Mouse (Mus musculus): ENCODE data around the gene Mgrn1. TPM values are rescaled to one million over a fixed set of nuclear protein-coding genes. Genes with fewer than 3 reads are reported as not detected.

Gene Mgrn1
- total and polyA plus RNA-seq, 3 experiments = 8.4 to 25.0 TPM; not detected in 1

GRCm38 (mm10) chr16:4979755-4980380 is 93.8 kb downstream of the Mgrn1 start (continued):
- TF ChIP-seq ELF1 (IDR thresholded peaks at IDR 0.05; ENCODE audit: low read depth, low read length) = no peak
- no peak for TF ChIP-seq ZMIZ1 (IDR thresholded peaks at IDR 0.05; ENCODE audit: low read depth, low read length)
- TF ChIP-seq TAL1 (IDR thresholded peaks at IDR 0.05; ENCODE audit: low read length) = no peak
- no peak for TF ChIP-seq MYC (IDR thresholded peaks at IDR 0.05; ENCODE audit: low read depth, low read length)
- TF ChIP-seq GABPA (IDR thresholded peaks at IDR 0.05; ENCODE audit: low read depth, low read length) = no peak
- no peak for TF ChIP-seq MAFK (IDR thresholded peaks at IDR 0.05; ENCODE audit: borderline replicate concordance, low read depth, low read length)
- TF ChIP-seq MYB (IDR thresholded peaks at IDR 0.05; ENCODE audit: low read depth, low read length) = no peak
- no peak for TF ChIP-seq GATA1 (IDR thresholded peaks at IDR 0.05; ENCODE audit: low read depth, low read length)
- no peak for TF ChIP-seq USF2 (IDR thresholded peaks at IDR 0.05; ENCODE audit: borderline replicate concordance in 1 of 2, insufficient read depth in 1 of 2, low read depth in 1 of 2, low read length in 2 of 2)
- peak; percentile 92 for TF ChIP-seq SMC3 (IDR thresholded peaks at IDR 0.05; ENCODE audit: low read depth, low read length)
- TF ChIP-seq CHD1 (IDR thresholded peaks at IDR 0.05; ENCODE audit: low read depth, low read length) = no peak

GRCm38 (mm10) chr16:4984717-4985116 is 98.7 kb downstream of the Mgrn1 start:
- Histone ChIP-seq H3K4me3 (ENCODE audit: control insufficient read depth in 1 of 2, insufficient read depth in 1 of 2, low read depth in 2 of 2, low read length in 2 of 2) (no peak overlapping the region), H3K36me3 (ENCODE audit: control insufficient read depth in 1 of 2, insufficient read depth in 2 of 2, low read length in 2 of 2) (no peaks in the 10 kb centered on the region), H3K9ac (ENCODE audit: control insufficient read depth, low read depth, low read length, poor library complexity, severe bottlenecking) (no peak overlapping the region), H3K9me3 (replicated peaks; ENCODE audit: insufficient read depth, low read length) (no peaks in the 10 kb centered on the region), H3K27me3 (ENCODE audit: control insufficient read depth in 1 of 2, insufficient read depth in 2 of 2, low read length in 2 of 2) (peaks cover under 1 to 6% of the 10 kb centered on the region in 2 experiments), H3K27ac (ENCODE audit: control insufficient read depth, low read depth, low read length) (no peak overlapping the region), H3K79me2 (ENCODE audit: control insufficient read depth, insufficient read depth, low read length, poor library complexity) (no peaks in the 10 kb centered on the region), H3K4me1 (ENCODE audit: control insufficient read depth in 1 of 2, insufficient read depth in 2 of 2, low read length in 2 of 2) (no peaks in the 10 kb centered on the region)
- no peak for DNase-seq (ENCODE audit: low read depth, low spot score)
- TF ChIP-seq RAD21 (IDR thresholded peaks at IDR 0.05; ENCODE audit: low read depth, low read length) (no peak), JUND (IDR thresholded peaks at IDR 0.05; ENCODE audit: low read depth, low read length) (no peak), HCFC1 (IDR thresholded peaks at IDR 0.05; ENCODE audit: low read depth, low read length) (no peak), CTCF (IDR thresholded peaks at IDR 0.05 in 2 of 3, conservative IDR thresholded peaks at IDR 0.05 in 1 of 3; ENCODE audit: control insufficient read depth in 1 of 3, insufficient read depth in 1 of 3, low read depth in 2 of 3, low read length in 3 of 3, poor library complexity in 1 of 3, severe bottlenecking in 1 of 3) (no peak), MYB (IDR thresholded peaks at IDR 0.05; ENCODE audit: low read depth, low read length) (no peak), BHLHE40 (IDR thresholded peaks at IDR 0.05; ENCODE audit: borderline replicate concordance, low read depth, low read length) (no peak)

Other genes with a start within 250 kb of the Mgrn1 start
- gene Vasn, start 246.3 kb upstream of the Mgrn1 start, total RNA-seq (2012; rRNA removed) = 0.16 and 0.19 TPM in 2 replicates
- gene Vasn, start 246.3 kb upstream of the Mgrn1 start, polyA plus RNA-seq (2012; ENCODE audit: insufficient read depth in 1 of 2, insufficient read length in 2 of 2, low read depth in 1 of 2, low replicate concordance in 2 of 2, missing spikeins in 1 of 2) = 1 to 10 TPM in 1 of 2 experiments, not detected in 1; 3.1 TPM
- 90.7 and 94.3 TPM in 2 replicates for gene Dnaja3, start 246.3 kb upstream of the Mgrn1 start, total RNA-seq (2012; rRNA removed)
- 10 to 100 TPM in 1 of 2 experiments, not detected in 1; 91.8 TPM for gene Dnaja3, start 246.3 kb upstream of the Mgrn1 start, polyA plus RNA-seq (2012; ENCODE audit: insufficient read depth in 1 of 2, insufficient read length in 2 of 2, low read depth in 1 of 2, low replicate concordance in 2 of 2, missing spikeins in 1 of 2)
- gene Coro7, start 206.5 kb upstream of the Mgrn1 start, total RNA-seq (2012; rRNA removed) = 9.8 and 11.5 TPM in 2 replicates
- gene Coro7, start 206.5 kb upstream of the Mgrn1 start, polyA plus RNA-seq (2012; ENCODE audit: insufficient read depth in 1 of 2, insufficient read length in 2 of 2, low read depth in 1 of 2, low replicate concordance in 2 of 2, missing spikeins in 1 of 2) = 10 to 100 TPM in 1 of 2 experiments, not detected in 1; 38.3 TPM
- gene Nmral1, start 166.9 kb upstream of the Mgrn1 start, total RNA-seq (2012; rRNA removed) = 50.6 and 60.4 TPM in 2 replicates
- 10 to 100 TPM in 1 of 2 experiments, not detected in 1; 54.6 TPM for gene Nmral1, start 166.9 kb upstream of the Mgrn1 start, polyA plus RNA-seq (2012; ENCODE audit: insufficient read depth in 1 of 2, insufficient read length in 2 of 2, low read depth in 1 of 2, low replicate concordance in 2 of 2, missing spikeins in 1 of 2)
- 41.5 and 45.7 TPM in 2 replicates for gene Hmox2, start 159.9 kb upstream of the Mgrn1 start, total RNA-seq (2012; rRNA removed)
- 10 to 100 TPM in 1 of 2 experiments, not detected in 1; 75.0 TPM for gene Hmox2, start 159.9 kb upstream of the Mgrn1 start, polyA plus RNA-seq (2012; ENCODE audit: insufficient read depth in 1 of 2, insufficient read length in 2 of 2, low read depth in 1 of 2, low replicate concordance in 2 of 2, missing spikeins in 1 of 2)
- 18.9 and 24.8 TPM in 2 replicates for gene Cdip1, start 96.0 kb upstream of the Mgrn1 start, total RNA-seq (2012; rRNA removed)
- 10 to 100 TPM; 32.8 to 97.8 TPM for gene Cdip1, start 96.0 kb upstream of the Mgrn1 start, polyA plus RNA-seq (2012; ENCODE audit: insufficient read depth in 1 of 2, insufficient read length in 2 of 2, low read depth in 1 of 2, low replicate concordance in 2 of 2, missing spikeins in 1 of 2)
- 0.12 TPM in 1 of 2 replicates, not detected in the other for gene 4930562C15Rik, start 50.8 kb upstream of the Mgrn1 start, total RNA-seq (2012; rRNA removed)
- under 1 TPM in 1 of 2 experiments, not detected in 1; 0.21 TPM for gene 4930562C15Rik, start 50.8 kb upstream of the Mgrn1 start, polyA plus RNA-seq (2012; ENCODE audit: insufficient read depth in 1 of 2, insufficient read length in 2 of 2, low read depth in 1 of 2, low replicate concordance in 2 of 2, missing spikeins in 1 of 2)
- 2.8 and 4.3 TPM in 2 replicates for gene Ubald1, start 5.9 kb upstream of the Mgrn1 start, total RNA-seq (2012; rRNA removed)
- 10 to 100 TPM in 1 of 2 experiments, not detected in 1; 25.6 TPM for gene Ubald1, start 5.9 kb upstream of the Mgrn1 start, polyA plus RNA-seq (2012; ENCODE audit: insufficient read depth in 1 of 2, insufficient read length in 2 of 2, low read depth in 1 of 2, low replicate concordance in 2 of 2, missing spikeins in 1 of 2)
- gene Nudt16l1, start 52.5 kb downstream of the Mgrn1 start, total RNA-seq (2012; rRNA removed) = 34.2 and 41.1 TPM in 2 replicates
- gene Nudt16l1, start 52.5 kb downstream of the Mgrn1 start, polyA plus RNA-seq (2012; ENCODE audit: insufficient read depth in 1 of 2, insufficient read length in 2 of 2, low read depth in 1 of 2, low replicate concordance in 2 of 2, missing spikeins in 1 of 2) = 10 to 100 TPM in 1 of 2 experiments, not detected in 1; 69.3 TPM
- 19.9 and 27.1 TPM in 2 replicates for gene Anks3, start 78.0 kb downstream of the Mgrn1 start, total RNA-seq (2012; rRNA removed)
- 10 to 100 TPM in 1 of 2 experiments, not detected in 1; 33.9 TPM for gene Anks3, start 78.0 kb downstream of the Mgrn1 start, polyA plus RNA-seq (2012; ENCODE audit: insufficient read depth in 1 of 2, insufficient read length in 2 of 2, low read depth in 1 of 2, low replicate concordance in 2 of 2, missing spikeins in 1 of 2)
- gene Sept12, start 111.6 kb downstream of the Mgrn1 start, total RNA-seq (2012; rRNA removed) = not detected in 2 replicates
- gene Sept12, start 111.6 kb downstream of the Mgrn1 start, polyA plus RNA-seq (2012; ENCODE audit: insufficient read depth in 1 of 2, insufficient read length in 2 of 2, low read depth in 1 of 2, low replicate concordance in 2 of 2, missing spikeins in 1 of 2) = under 1 TPM in 1 of 2 experiments, not detected in 1; 0.07 TPM
- not detected in 2 replicates for gene Smim22, start 121.0 kb downstream of the Mgrn1 start, total RNA-seq (2012; rRNA removed)
- not detected for gene Smim22, start 121.0 kb downstream of the Mgrn1 start, polyA plus RNA-seq (2012; ENCODE audit: insufficient read depth in 1 of 2, insufficient read length in 2 of 2, low read depth in 1 of 2, low replicate concordance in 2 of 2, missing spikeins in 1 of 2)
- gene Rogdi, start 127.3 kb downstream of the Mgrn1 start, total RNA-seq (2012; rRNA removed) = 1.7 and 1.9 TPM in 2 replicates
- gene Rogdi, start 127.3 kb downstream of the Mgrn1 start, polyA plus RNA-seq (2012; ENCODE audit: insufficient read depth in 1 of 2, insufficient read length in 2 of 2, low read depth in 1 of 2, low replicate concordance in 2 of 2, missing spikeins in 1 of 2) = 10 to 100 TPM in 1 of 2 experiments, not detected in 1; 17.8 TPM
- 63.6 and 68.7 TPM in 2 replicates for gene Glyr1, start 163.6 kb downstream of the Mgrn1 start, total RNA-seq (2012; rRNA removed)
- gene Glyr1, start 163.6 kb downstream of the Mgrn1 start, polyA plus RNA-seq (2012; ENCODE audit: insufficient read depth in 1 of 2, insufficient read length in 2 of 2, low read depth in 1 of 2, low replicate concordance in 2 of 2, missing spikeins in 1 of 2) = 100 to 1,000 TPM in 1 of 2 experiments, 10 to 100 TPM in 1; 44.8 to 103 TPM
- 14.9 and 18.1 TPM in 2 replicates for gene Ubn1, start 163.8 kb downstream of the Mgrn1 start, total RNA-seq (2012; rRNA removed)
- gene Ubn1, start 163.8 kb downstream of the Mgrn1 start, polyA plus RNA-seq (2012; ENCODE audit: insufficient read depth in 1 of 2, insufficient read length in 2 of 2, low read depth in 1 of 2, low replicate concordance in 2 of 2, missing spikeins in 1 of 2) = 10 to 100 TPM; 24.9 to 34.5 TPM
- not detected in 2 replicates for gene Ppl, start 246.2 kb downstream of the Mgrn1 start, total RNA-seq (2012; rRNA removed)
- gene Ppl, start 246.2 kb downstream of the Mgrn1 start, polyA plus RNA-seq (2012; ENCODE audit: insufficient read depth in 1 of 2, insufficient read length in 2 of 2, low read depth in 1 of 2, low replicate concordance in 2 of 2, missing spikeins in 1 of 2) = under 1 TPM in 1 of 2 experiments, not detected in 1; 0.01 TPM